Mouse (Mus musculus) cerebellum, adult 11-12 months (tissue): ENCODE data around the gene Gpn3.
"Not testable (repeated sequence)": the region's sequence is repeated elsewhere in the genome, so short reads cannot be mapped to it uniquely, and the experiment has no call there.

Experiments used
- DNase-seq: peaks from one replicate; pipeline ENCODE4 v3.0.0; 2022

The Gpn3 gene

GRCm38 (mm10) chr5:122390671-122391070, 19.0 kb downstream of the Gpn3 start:
- DNase-seq: no peak

- DNase-seq: no peak
Measured at GRCm38 (mm10) chr5:122391178-122391785, 19.6 kb downstream of the Gpn3 start.

GRCm38 (mm10) chr5:122391786-122392180, 20.1 kb downstream of the Gpn3 start, which contains the start of gene Arpc3:
TSS of gene Arpc3 (plus strand) at chr5:122391878.
- DNase-seq: peak; percentile 88

GRCm38 (mm10) chr5:122392227-122393004, 20.7 kb downstream of the Gpn3 start:
- no peak for DNase-seq

- peak; percentile 65 for DNase-seq
Measured at GRCm38 (mm10) chr5:122393887-122394286, 22.2 kb downstream of the Gpn3 start.

GRCm38 (mm10) chr5:122396791-122397190, 25.1 kb downstream of the Gpn3 start:
- no peak for DNase-seq

GRCm38 (mm10) chr5:122397495-122397894, 25.8 kb downstream of the Gpn3 start:
- no peak for DNase-seq

- DNase-seq: no peak
Measured at GRCm38 (mm10) chr5:122399871-122400270, 28.2 kb downstream of the Gpn3 start.

GRCm38 (mm10) chr5:122400628-122401302, 29.1 kb downstream of the Gpn3 start:
- DNase-seq: no peak

GRCm38 (mm10) chr5:122401303-122401640, 29.6 kb downstream of the Gpn3 start:
- peak; percentile 71 for DNase-seq

- no peak for DNase-seq
Measured at GRCm38 (mm10) chr5:122402160-122402559, 30.5 kb downstream of the Gpn3 start.

- DNase-seq: no peak
Measured at GRCm38 (mm10) chr5:122402772-122403171, 31.1 kb downstream of the Gpn3 start.

GRCm38 (mm10) chr5:122403362-122403761, 31.7 kb downstream of the Gpn3 start:
- no peak for DNase-seq

- no peak for DNase-seq
Measured at GRCm38 (mm10) chr5:122405537-122405936, 33.9 kb downstream of the Gpn3 start.

- DNase-seq: no peak
Measured at GRCm38 (mm10) chr5:122409692-122410645, 38.3 kb downstream of the Gpn3 start.

- no peak for DNase-seq
Measured at GRCm38 (mm10) chr5:122411892-122412291, 40.2 kb downstream of the Gpn3 start.

GRCm38 (mm10) chr5:122412826-122413225, 41.1 kb downstream of the Gpn3 start:
- no peak for DNase-seq

- no peak for DNase-seq
Measured at GRCm38 (mm10) chr5:122414351-122414750, 42.7 kb downstream of the Gpn3 start.

GRCm38 (mm10) chr5:122415465-122415864, 43.8 kb downstream of the Gpn3 start:
- no peak for DNase-seq

GRCm38 (mm10) chr5:122420676-122421075, 49.0 kb downstream of the Gpn3 start:
- DNase-seq: not testable (repeated sequence)

GRCm38 (mm10) chr5:122421271-122422068, 49.8 kb downstream of the Gpn3 start, which contains the start of gene Anapc7:
TSS of gene Anapc7 (plus strand) at chr5:122421693.
- DNase-seq: no peak
